Mouse (Mus musculus): ENCODE measurements around the gene Cwh43. TPM values are rescaled to one million over a fixed set of nuclear protein-coding genes. Genes with fewer than 3 reads are reported as not detected.

Gene Cwh43
- total RNA-seq, 2 experiments from 2014 or later = 0.56 to 0.86 TPM

GRCm38 (mm10) chr5:73376041-73376440 lies 29.8 kb upstream of the Cwh43 start:
- DNase-seq (ENCODE audit: low spot score in 2 of 2) = no peak
- no peak for TF ChIP-seq CTCF (conservative IDR thresholded peaks at IDR 0.05)
- H3K27ac ChIP-seq = no peak overlapping the region
- H3K4me3 ChIP-seq = no peak overlapping the region

GRCm38 (mm10) chr5:73376491-73376890 lies 29.4 kb upstream of the Cwh43 start:
- TF ChIP-seq CTCF (conservative IDR thresholded peaks at IDR 0.05) = no peak

GRCm38 (mm10) chr5:73379908-73380307 lies 26.0 kb upstream of the Cwh43 start:
- DNase-seq (ENCODE audit: low spot score in 2 of 2) = peak; percentile 87 to 93
- H3K27ac ChIP-seq = no peak overlapping the region
- H3K4me3 ChIP-seq = no peak overlapping the region
- peak; percentile 91 for TF ChIP-seq CTCF (conservative IDR thresholded peaks at IDR 0.05)

More at GRCm38 (mm10) chr5:73376491-73376890, 29.4 kb upstream of the Cwh43 start:
- DNase-seq (ENCODE audit: low spot score in 2 of 2) = no peak
- H3K4me3 ChIP-seq = no peak overlapping the region
- H3K27ac ChIP-seq = no peak overlapping the region

- TF ChIP-seq CTCF (conservative IDR thresholded peaks at IDR 0.05) = no peak
- Histone ChIP-seq H3K4me3 (peak overlapping the region; percentile 27; the same call in 1 of the 2 replicates), H3K27ac (peak overlapping the region; percentile 70)
- no peak for DNase-seq (ENCODE audit: low spot score in 2 of 2)
Observed at GRCm38 (mm10) chr5:73380829-73381228, 25.0 kb upstream of the Cwh43 start.

GRCm38 (mm10) chr5:73381510-73381909 lies 24.4 kb upstream of the Cwh43 start:
- Histone ChIP-seq H3K27ac (peak overlapping the region; percentile 70; the same call in 1 of the 2 replicates), H3K4me3 (peak overlapping the region; percentile 27; the same call in 1 of the 2 replicates)
- TF ChIP-seq CTCF (conservative IDR thresholded peaks at IDR 0.05) = no peak
- no peak for DNase-seq (ENCODE audit: low spot score in 2 of 2)

- TF ChIP-seq CTCF (conservative IDR thresholded peaks at IDR 0.05) = no peak
- Histone ChIP-seq H3K4me3 (no peak overlapping the region), H3K27ac (no peak overlapping the region)
- no peak for DNase-seq (ENCODE audit: low spot score in 2 of 2)
Observed at GRCm38 (mm10) chr5:73381976-73382540, 23.8 kb upstream of the Cwh43 start.

- peak; percentile 81 for TF ChIP-seq CTCF (conservative IDR thresholded peaks at IDR 0.05)
- Histone ChIP-seq H3K27ac (0 out of 2 replicates have a peak overlapping the region, but pooled peaks have one; percentile 7), H3K4me3 (no peak overlapping the region)
- peak; percentile 73 to 80 for DNase-seq (ENCODE audit: low spot score in 2 of 2)
Observed at GRCm38 (mm10) chr5:73382737-73383646, 22.9 kb upstream of the Cwh43 start.

GRCm38 (mm10) chr5:73383647-73383970 lies 22.3 kb upstream of the Cwh43 start:
- TF ChIP-seq CTCF (conservative IDR thresholded peaks at IDR 0.05) = no peak
- Histone ChIP-seq H3K4me3 (no peak overlapping the region), H3K27ac (0 out of 2 replicates have a peak overlapping the region, but pooled peaks have one; percentile 7)
- no peak for DNase-seq (ENCODE audit: low spot score in 2 of 2)

GRCm38 (mm10) chr5:73393041-73393440 lies 12.8 kb upstream of the Cwh43 start:
- Histone ChIP-seq H3K4me3 (no peak overlapping the region), H3K27ac (no peak overlapping the region)
- no peak for DNase-seq (ENCODE audit: low spot score in 2 of 2)
- no peak for TF ChIP-seq CTCF (conservative IDR thresholded peaks at IDR 0.05)

- Histone ChIP-seq H3K27ac (no peak overlapping the region), H3K4me3 (no peak overlapping the region)
- TF ChIP-seq CTCF (conservative IDR thresholded peaks at IDR 0.05) = no peak
- DNase-seq (ENCODE audit: low spot score in 2 of 2) = no peak
Observed at GRCm38 (mm10) chr5:73399768-73400526, 5.9 kb upstream of the Cwh43 start.

GRCm38 (mm10) chr5:73401341-73401740 lies 4.5 kb upstream of the Cwh43 start:
- TF ChIP-seq CTCF (conservative IDR thresholded peaks at IDR 0.05) = no peak
- no peak overlapping the region for H3K27ac ChIP-seq
- no peak for DNase-seq (ENCODE audit: low spot score in 2 of 2)
- no peak overlapping the region for H3K4me3 ChIP-seq

GRCm38 (mm10) chr5:73402911-73403310 lies 3.0 kb upstream of the Cwh43 start:
- Histone ChIP-seq H3K4me3 (no peak overlapping the region), H3K27ac (no peak overlapping the region)
- DNase-seq (ENCODE audit: low spot score in 2 of 2) = no peak
- TF ChIP-seq CTCF (conservative IDR thresholded peaks at IDR 0.05) = no peak
